Mouse (Mus musculus): Measurements from ENCODE around the gene Zfp697. TPM values are rescaled to one million over a fixed set of nuclear protein-coding genes. Genes with fewer than 3 reads are reported as not detected.
"Not testable (repeated sequence)": the region's sequence is repeated elsewhere in the genome, so short reads cannot be mapped to it uniquely, and the experiment has no call there.

The Zfp697 gene
- total RNA-seq, 2 experiments from 2014 or later = 0.37 to 0.46 TPM

DNA sequence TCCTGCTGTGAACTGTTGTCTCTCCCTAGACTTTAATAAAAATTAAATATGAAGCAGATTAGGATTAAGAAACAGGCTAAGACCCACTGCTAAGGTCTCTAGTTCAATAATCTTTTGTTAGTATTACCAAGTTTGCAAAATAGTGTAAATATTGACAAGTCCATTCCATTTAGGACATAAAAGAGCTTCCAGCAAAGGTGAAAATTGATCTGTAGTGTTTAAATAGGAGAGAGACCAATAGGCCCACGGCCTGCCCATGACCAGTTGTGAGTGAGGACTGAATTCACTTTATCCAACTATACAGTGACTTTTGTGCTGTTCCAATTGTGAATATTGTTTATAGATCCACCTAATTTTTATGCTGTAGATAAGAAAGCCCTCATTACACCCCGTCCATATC is 205.5 kb downstream of the Zfp697 start:
- intact Hi-C loops (cut with DNase I) = no loop called here

DNA sequence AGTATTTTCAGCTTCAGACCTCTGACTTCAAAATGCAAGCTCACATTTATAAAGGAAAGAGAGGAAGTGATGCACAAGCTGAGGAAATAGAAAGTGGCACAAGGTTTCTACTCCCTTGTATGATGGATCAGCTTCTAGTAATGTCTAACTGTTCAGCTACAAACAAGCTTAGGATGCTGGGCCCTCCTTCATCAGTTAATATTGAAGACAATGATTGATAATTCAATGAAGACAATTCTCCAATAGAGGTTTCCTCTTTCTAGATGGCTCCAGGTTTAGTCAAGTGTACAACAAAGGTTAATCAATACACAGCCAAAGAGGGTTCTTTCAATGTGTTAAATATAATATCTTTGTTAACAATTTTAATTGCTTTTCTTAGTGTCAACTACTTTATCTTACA is 206.4 kb downstream of the Zfp697 start, which contains the start of gene Gm10681:
Gene Gm10681, minus strand, starts transcription at position 101 of the 400 bp plus-strand sequence.
- no peak for DNase-seq
- intact Hi-C loops (cut with DNase I) = no loop called here

More for the DNA sequence above, 205.5 kb downstream of the Zfp697 start:
- no peak for DNase-seq

DNA sequence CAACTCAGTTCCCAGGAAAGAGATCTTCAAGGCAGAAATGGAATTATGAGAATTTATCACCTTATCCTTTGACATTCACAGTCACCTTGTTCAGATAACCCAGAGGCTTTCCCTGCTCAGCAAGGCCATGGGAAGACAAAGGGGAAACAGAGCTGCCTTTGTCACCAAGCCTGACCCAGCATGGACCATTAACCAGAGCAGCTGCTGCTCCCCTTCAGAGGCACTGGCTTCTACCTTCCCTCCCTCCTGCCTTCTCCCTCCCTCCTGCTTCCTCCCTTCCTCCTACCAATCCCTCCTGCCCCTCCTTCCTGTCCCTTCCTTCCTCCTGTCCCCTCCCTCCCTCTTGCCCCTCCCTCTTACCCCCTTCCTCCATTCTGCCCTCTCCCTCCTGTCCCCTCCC is 231.3 kb downstream of the Zfp697 start:
- intact Hi-C loops (cut with DNase I); DNase-seq: not testable (repeated sequence)

DNA sequence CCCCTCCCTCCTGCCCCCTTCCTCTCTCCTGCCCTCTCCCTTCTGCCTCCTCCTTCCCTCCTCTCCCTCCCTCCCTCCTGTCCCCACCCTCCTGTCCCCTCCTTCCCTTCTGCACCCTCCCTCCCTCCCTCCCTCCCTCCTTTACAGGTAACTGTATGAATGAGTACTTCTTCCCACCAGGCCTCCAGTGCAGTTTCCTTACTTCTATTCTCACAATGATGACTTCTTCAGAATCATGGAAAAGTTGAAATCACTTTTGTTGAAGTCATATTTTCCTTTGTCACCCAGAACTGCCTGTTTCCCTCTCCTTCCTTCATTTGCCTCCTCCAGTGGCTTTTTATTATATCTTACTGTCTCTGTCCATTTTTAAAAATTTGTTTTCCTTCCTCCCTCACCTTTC is 231.7 kb downstream of the Zfp697 start:
- intact Hi-C loops (cut with DNase I) = no loop called here
- no peak for DNase-seq

DNA sequence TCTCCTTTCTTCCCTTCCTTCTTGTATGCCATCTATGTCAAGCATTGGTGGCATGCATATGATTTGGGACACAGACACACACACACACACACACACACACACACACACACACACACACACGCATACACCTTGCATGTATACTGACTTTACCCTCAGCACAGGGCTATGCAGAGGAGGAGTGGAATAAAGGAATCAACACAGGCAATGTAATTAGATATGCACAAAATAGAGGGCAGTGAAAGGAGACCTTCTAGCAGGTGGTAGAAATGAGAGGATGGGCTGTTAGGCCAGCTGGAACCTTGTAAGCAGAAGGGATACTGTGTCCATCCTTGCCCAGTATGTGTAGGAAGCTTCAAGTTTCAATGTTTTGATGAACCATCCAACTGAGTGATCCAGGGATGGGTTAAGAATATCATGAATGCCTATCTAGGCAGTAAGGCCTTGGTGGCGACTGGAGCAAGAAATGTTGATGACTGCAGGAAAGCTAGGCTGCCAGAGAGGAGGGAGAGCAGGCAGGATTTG is 232.2 kb downstream of the Zfp697 start:
- DNase-seq; intact Hi-C loops (cut with DNase I): not testable (repeated sequence)

DNA sequence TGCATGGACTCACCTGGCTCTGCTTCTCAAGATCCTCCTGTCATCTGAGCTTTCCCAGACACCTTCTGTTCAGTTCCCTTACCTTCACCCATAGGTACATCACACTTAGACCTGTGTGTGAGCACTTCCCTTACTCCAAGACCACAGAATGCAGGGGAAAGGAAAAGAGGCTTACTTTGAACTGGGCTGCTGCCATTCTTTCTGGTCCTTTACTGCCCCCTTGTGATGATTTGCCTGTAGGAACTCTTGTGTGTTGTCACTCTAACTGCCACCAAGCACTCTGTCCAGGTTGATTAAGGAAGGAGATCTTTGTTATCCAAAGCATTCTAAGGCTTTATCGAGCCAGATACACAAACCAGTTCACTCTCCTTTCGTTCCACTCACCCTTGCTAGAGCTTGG is 234.0 kb downstream of the Zfp697 start:
- DNase-seq; intact Hi-C loops (cut with DNase I): not testable (repeated sequence)

DNA sequence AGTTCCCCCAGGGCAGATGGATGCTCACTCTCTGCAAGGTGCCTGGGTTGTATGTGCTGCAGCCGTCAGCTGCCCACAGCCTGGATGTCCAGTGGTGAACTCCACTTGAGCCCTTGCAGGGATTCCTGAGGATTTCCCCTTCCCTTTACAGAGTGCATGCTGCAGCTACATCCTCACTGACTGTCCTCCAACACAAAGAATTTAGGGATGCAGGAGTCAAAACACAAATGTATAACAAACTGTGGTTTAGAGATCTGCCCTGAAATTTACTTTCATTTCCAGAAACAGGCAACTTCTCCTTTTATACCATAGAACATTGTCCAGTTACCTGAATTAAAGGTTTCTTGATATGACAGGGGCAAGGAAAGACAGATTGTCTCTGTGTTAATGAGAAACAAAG is 234.5 kb downstream of the Zfp697 start:
- intact Hi-C loops (cut with DNase I) = not testable (repeated sequence)

DNA sequence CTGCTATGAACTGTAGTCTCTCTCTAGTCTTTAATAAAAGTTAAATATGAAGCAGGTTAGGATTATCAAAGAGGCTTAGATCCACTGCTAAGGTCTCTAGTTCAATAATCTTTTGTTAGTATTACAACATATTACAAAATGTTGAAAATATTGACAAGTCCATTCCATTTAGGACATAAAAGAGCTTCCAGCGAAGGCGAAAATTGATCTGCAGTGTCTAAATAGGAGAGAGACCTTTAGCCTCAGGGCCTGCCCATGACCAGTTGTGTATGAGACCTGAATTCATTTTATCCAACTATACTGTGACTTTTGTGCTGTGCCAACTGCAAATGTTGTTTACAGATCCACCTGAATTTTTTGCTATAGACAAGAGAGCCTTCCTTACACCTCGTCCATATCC is 247.4 kb downstream of the Zfp697 start:
- intact Hi-C loops (cut with DNase I) = no loop called here
- no peak for DNase-seq

More for the DNA sequence above, 234.5 kb downstream of the Zfp697 start:
- DNase-seq = not testable (repeated sequence)

DNA sequence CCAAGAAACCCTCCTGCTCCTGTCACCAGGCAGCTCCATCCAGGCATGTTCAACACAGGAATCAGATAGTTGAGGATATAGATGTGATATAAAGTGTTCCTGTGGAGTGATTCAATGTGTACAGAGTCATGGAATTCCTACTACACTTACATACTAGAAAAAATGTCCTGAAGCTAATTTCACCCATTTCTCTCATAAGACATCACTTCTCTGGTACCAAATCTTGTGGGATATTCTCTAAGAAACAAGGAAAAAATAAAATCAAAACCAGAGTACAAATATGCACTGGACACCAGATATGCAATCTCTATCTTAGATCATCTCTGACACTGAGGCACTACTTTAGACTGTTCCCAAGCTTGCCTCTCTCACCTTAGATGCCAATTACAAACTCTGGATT is 247.9 kb downstream of the Zfp697 start, which contains the start of gene Hsd3b5:
Gene Hsd3b5, minus strand, starts transcription at position 101 of the 400 bp plus-strand sequence.
- no peak for DNase-seq
- intact Hi-C loops (cut with DNase I) = no loop called here

DNA sequence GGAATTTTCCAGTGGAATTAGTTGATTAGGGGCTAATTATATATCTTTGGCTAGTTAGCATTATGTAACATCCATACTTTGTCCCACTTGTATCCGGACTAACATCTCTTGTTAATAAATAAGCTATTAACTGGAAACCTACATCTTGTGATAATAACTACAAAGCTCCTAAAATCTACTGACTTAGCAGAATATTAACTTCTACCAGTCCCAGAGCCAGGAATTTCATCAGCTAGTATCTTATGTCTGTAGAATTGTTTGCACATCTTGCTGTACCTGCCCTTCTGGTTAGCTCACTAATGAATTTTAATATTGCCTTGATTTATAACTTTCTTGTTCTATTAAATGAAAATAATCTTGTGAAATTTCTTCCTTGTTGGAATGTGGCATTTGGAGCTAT is 252.9 kb downstream of the Zfp697 start:
- intact Hi-C loops (cut with DNase I) = no loop called here
- no peak for DNase-seq

DNA sequence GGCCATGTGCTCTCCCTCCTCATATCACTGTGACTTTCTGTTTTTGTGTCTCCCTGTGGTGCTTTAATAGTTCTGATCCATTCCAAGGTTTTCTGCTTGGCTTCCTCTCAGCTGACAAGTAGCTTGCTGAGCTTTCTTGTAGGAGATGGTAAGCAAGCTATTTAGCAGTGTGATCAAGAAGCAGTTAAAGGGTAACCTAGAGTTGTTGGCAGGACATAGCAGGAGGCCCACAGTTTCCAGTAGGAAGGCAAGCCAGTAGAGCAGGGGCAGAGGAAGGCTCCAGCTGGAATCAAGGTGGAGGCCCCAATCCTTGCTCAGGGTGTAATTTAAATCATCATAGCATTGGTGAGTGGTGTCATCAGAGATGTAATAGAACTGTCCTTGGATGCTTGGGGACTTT is 298.5 kb downstream of the Zfp697 start:
- intact Hi-C loops (cut with DNase I) = no loop called here
- no peak for DNase-seq

DNA sequence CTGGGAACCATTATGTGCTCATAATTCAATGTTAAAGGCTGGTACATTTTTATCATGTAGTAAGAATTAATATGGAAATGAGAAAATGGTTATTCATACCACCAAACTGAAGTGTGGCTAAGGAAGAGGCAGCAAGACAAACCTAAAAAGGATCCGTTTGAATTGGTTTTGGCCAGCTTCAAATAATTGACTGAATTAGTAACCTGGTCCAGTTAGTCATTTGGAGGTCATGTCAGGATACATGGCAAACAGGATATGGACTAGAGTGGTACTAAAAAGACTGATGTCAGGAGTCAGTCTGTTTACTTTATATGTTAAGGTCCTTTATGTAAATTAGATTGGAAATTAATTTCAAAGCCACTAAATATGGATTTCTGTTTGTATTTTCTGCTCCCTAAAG is 300.1 kb downstream of the Zfp697 start:
- no peak for DNase-seq
- intact Hi-C loops (cut with DNase I) = no loop called here

DNA sequence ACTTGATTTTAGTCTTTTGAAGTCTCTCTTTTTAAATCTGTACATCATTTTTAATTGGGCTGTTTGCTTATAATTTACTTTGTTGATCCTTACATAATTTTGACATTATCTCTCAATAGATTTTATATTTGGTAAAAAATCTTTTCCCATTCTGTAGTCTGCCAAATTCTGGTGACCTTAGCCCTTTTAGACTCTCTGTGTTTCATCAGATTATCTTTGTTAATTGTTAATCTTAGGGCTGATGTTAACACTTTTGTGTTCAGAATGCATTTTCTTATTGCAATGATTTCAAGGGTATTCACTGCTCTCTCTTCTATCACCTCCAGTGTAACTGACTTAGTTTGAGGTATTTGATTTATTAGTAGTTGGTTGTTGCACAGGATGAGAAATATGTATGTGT is 338.5 kb downstream of the Zfp697 start:
- intact Hi-C loops (cut with DNase I) = no loop called here
- DNase-seq = no peak

DNA sequence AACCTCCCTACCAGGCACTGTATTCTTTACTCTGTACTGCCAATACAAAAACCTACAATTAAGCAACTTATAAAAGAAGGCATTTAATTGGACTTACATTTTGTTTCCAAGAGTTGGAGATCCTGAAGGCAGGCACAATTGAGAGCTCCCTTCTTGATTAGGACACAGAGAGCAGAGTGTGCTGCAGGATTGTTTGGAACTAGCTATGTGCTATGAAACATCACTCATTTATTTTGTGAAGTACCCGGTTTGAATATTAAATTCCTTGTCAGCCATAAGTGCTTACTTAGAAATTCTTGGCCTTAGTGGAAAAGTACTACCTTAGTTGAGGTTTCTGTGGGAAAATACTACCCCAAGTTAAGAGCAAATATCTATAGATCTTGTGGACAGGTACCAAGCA is 342.1 kb downstream of the Zfp697 start, which contains the start of gene Hsd3b2:
Gene Hsd3b2, minus strand, starts transcription at position 168 of the 400 bp plus-strand sequence.
- intact Hi-C loops (cut with DNase I) = no loop called here
- DNase-seq = no peak

DNA sequence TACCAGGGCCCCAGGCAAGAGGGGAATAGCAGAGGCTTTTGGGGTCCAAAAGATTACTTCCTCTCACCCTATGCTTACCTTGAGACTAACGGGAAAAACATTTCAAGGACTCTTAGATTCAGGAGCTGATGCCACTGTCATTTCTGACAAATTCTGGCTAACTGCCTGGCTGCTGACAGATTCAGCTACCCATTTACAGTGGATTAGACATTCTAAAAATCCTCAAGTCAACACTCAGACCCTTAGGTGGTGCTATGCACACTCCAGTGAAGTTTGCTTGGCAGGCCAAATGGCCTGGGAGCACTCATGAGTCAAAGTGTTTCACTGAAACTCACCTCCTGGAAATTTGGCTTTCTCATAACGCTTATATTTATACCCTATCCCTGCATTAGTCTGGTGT is 344.0 kb downstream of the Zfp697 start:
- intact Hi-C loops (cut with DNase I) = no loop called here
- DNase-seq = no peak

DNA sequence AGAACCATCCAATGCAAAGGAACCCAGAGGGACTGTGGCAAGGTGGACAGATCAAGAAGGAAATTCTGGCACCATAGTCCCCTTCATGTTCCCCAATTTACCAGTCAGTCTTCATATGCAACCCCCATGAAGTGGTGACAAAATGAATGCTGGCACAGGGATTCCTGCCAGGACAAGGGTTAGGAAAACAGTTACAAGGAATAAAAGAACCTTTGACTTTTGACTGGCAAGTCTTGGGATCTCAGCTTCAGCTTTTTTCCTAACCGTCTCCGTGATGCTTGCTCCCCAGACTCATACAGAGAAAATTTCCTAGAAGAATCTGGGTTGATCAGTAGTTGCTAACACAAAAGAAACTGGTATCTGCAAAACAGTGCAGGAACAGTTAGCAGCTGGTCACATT is 351.5 kb downstream of the Zfp697 start:
- no peak for DNase-seq
- intact Hi-C loops (cut with DNase I) = no loop called here

DNA sequence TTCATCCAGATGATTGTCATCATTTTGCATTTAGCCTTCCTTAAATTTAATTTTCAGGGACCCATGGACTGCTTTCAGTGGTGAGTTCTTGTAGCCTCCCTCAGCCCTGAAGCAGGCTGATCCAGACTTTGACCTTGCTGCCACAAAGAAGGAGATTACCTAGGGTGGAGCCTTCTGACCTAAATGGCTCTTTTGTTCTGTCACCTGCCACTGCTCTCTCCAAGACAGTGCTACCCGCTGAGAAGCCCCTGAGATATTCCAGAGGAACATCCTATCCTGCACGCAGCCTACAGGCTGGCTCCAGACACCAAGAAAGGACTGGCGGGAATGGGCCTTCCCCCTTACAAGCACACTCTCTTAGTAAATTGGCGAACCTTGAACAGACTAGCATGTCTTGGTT is 352.1 kb downstream of the Zfp697 start:
- intact Hi-C loops (cut with DNase I) = no loop called here
- no peak for DNase-seq

DNA sequence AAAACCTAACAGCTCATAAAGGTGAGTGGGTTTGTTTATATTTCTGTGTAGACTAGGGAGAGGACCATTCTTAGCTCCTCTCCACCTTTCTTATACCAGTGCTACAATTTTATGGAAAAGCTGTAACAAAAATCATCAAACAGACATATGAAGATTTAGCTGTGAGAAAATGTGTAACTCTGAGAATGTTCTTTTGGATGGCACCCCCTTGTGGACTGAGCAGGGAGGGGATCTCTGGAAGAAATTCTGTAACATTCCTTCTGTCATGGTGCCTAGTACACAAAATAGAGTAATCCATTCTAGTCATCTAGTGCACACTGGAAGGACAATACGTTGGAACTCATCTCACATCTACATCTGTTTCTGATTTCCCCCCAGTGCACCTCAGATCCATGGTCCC is 358.8 kb downstream of the Zfp697 start:
- intact Hi-C loops (cut with DNase I); DNase-seq: not testable (repeated sequence)

DNA sequence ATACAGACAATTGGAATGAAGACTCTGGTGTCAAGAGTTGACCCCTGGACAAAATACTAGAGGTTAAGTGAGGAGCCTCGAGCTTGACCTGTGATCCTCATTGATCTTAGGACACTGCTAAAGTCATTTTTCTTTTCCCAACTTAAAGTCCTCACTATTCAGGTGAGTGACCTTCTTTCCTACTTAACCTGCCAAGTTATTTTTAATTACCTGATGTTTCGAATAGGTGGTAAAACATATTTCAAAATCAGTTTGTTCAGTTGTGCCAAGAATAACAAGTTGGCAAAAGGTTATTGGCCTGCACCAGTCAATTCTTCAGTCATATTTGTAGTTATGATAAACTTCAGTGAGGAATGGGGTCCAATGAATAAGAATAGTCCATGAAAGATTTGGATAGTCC is 369.9 kb downstream of the Zfp697 start:
- no peak for DNase-seq
- intact Hi-C loops (cut with DNase I) = no loop called here

DNA sequence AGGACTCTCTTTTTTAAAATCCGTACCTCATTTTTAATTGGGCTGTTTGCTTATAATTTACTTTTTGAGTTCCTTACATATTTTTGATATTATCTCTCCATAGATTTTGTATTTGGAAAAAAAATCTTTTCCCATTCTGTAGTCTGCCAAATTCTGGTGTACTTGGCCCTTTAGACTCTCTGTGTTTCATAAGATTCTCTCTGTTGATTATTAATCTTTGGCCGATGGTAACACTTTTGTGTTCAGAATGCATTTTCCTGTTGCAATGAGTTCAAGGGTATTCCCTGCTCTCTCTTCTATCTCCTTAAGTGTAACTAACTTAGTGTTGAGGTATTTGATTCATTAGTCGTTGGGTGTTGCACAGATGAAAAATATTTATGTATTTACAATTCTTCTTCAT is 374.6 kb downstream of the Zfp697 start:
- no peak for DNase-seq
- intact Hi-C loops (cut with DNase I) = no loop called here

DNA sequence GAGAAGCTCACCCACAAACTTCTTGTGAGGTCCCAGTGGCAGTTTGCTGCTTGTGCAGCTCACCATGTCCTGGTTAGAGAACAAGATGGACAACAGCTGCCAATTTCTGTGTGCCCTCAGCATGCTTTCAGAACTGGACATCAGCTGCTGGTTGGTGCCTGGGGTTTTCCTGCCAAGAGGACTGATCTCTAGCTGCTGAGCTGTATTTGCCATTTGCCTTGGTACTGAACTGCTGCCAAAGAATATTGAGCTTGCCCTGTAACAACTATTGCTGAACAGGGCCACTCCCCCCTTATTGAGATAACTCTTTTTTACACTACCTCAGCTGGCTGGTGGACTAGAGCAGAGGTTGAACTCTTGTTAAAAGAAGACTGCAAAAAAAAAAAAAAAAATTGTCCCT is 381.9 kb downstream of the Zfp697 start:
- DNase-seq = no peak
- intact Hi-C loops (cut with DNase I) = no loop called here

DNA sequence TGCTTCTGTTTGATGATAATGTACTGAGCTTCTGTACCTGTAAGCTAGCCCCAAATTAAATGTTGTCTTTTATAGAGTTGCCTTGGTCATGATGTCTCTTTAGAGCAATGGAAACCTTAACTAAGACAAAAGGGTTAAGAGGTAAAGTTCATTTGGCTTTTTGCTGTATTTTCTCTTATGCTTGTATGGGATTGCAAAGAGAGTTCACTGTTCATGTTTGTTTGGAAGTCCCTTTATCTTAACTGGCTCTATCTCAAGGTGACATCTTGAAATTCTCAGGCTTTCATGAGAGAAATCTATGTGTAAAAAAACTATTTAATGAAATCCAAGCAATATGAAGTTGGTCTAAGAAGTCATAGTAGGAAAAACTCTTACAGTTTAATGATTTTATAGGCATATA is 398.7 kb downstream of the Zfp697 start:
- intact Hi-C loops (cut with DNase I) = no loop called here
- no peak for DNase-seq

Measured in gastrocnemius, postnatal 36 days (tissue).